Mouse (Mus musculus) bone marrow, adult 2 months (tissue): ENCODE results near the gene Map3k1. TPM values are rescaled to one million over a fixed set of nuclear protein-coding genes. Genes with fewer than 3 reads are reported as not detected.

Experiments used
- H3K27ac ChIP-seq: fragments of 200-500 bp; 2 replicates; pipeline ENCODE4 v1.5.1; 2012; ENCODE audit warnings: low read depth, mild to moderate bottlenecking, control low read depth, inconsistent platforms, low read length; ENCODE audit not compliant: control insufficient read depth, poor library complexity, insufficient read depth
- H3K4me1 ChIP-seq: fragments of 200-500 bp; 2 replicates; pipeline ENCODE4 v1.6.1; 2011; ENCODE audit warnings: low read length; ENCODE audit not compliant: control insufficient read depth, insufficient read depth
- H3K4me3 ChIP-seq: fragments of 200-500 bp; replicated peaks from 2 replicates; pipeline ENCODE3; 2011; ENCODE audit warnings: mild to moderate bottlenecking, low read depth, low read length, control low read depth; ENCODE audit not compliant: control insufficient read depth
- CTCF ChIP-seq: fragments of 200-500 bp; IDR thresholded peaks from 2 replicates; pipeline ENCODE4 v1.5.1; 2011; ENCODE audit warnings: low read length, control low read depth; ENCODE audit not compliant: control insufficient read depth, insufficient read depth
- POLR2A ChIP-seq: fragments of 200-500 bp; IDR thresholded peaks from 2 replicates; pipeline ENCODE4 v1.6.1; 2011; ENCODE audit warnings: low read depth, mild to moderate bottlenecking, control low read depth, low read length, borderline replicate concordance; ENCODE audit not compliant: control insufficient read depth
- WGBS: fragments of 180-500 bp; shearing (Covaris S2); methylation state at CpG from one replicate; pipeline ENCODE4 v1.1.7; 2018; 5-methylcytosine and 5-hydroxymethylcytosine counted together
- polyA plus RNA-seq: library from polyadenylated mRNA; stranded (reverse); fragments of >200 nt; gene quantifications from 2 replicates; pipeline ENCODE4 v1.2.4, GENCODE M21; 2011; ENCODE audit warnings: low replicate concordance; ENCODE audit not compliant: missing spikeins, insufficient read depth, insufficient read length

The Map3k1 gene
- polyA plus RNA-seq, result 21.4 and 30.7 TPM in 2 replicates

DNA sequence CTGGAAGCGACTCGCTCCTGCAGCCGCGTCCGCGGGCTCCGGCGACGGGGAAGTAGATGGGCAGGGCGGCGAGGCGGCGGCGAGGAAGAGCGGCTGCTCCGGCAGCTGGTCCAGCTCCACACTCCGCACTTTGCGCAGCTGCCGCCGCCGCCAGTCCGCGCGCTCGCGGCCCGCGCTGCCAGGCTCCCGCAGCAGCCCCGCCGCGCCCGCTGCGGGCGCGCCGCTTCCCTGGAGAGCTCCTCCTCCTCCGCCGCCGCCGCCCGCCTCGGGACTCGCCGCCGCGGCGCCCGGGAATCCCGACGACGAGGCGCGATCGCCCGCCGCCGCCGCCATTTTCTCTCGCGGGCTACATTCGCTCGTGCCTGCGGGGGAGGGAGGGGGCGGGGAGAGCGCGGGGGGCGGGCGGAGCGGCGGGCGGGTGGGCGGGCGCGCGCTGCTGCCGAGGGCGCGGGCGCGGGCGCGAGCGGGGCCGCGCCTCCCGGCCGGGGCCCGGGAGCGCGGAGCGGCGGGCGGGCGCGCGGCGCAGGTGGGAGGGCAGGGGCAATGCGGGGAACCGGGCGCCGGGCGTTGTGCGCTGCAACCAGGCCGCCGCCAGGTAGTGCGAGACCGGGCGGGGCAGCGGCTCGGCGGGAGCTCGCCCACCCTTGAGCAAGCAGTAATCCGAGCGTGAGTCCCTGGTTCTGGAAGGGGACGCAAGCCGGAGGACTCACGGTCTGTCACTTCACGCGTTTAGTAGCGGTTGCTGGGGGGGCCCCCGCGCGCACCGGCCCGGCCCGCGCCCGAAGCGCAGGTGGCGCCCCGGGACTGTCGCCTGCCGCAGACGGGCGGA, at the start of gene Map3k1:
Map3k1 (minus strand) TSS at position 357 of the 829 bp plus-strand sequence.
- H3K4me3 ChIP-seq, result peak within 1 kb of the TSS; percentile 92
- TF ChIP-seq POLR2A (peak; percentile 41; the same call in 1 of the 2 replicates), CTCF (no peak)
- H3K4me1 ChIP-seq, result peaks cover 2% of the 10 kb centered on the region; the same call in 1 of the 2 replicates
- H3K27ac ChIP-seq, result peak within 1 kb of the TSS; percentile 99
- 4% methylated on average over 103 of the region's 136 CpGs for WGBS

DNA sequence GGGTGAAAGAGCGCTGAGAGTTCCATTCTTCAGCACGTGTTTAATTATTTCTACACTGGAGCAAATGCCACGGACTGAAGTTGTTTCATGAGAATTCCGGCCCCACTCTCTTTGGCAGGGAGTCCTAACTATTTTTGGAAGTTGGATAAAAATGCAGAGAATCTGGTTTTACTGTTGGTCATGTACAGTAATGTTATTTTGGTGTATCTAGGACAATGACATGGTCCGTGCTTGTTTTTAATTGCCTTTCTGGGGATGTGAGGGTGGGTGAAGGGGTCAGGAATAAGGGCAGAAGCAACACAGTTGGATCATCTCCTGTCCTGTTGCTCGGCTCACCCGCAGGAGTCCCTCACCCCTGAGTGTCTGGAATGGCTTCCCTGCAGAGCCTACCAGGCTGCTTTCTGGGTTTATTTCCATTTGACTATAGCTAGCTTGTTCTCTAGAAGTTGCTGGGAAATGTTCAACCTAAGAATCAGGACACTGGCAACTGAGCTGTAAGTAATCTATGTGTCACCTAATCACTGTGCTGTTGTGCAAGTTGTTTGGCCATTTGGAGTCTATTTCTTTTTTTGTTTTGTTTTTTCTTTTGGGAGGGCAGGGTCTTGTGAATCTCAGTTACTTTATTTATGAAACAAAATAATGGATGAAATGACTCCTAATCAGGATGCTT, 48.1 kb upstream of the Map3k1 start:
- TF ChIP-seq POLR2A (no peak), CTCF (no peak)
- no peaks in the 10 kb centered on the region; the same call in 1 of the 2 replicates for H3K4me1 ChIP-seq
- no peak overlapping the region for H3K27ac ChIP-seq
- WGBS, result 89% methylated on average over 7 of the region's 7 CpGs
- H3K4me3 ChIP-seq, result no peak overlapping the region

DNA sequence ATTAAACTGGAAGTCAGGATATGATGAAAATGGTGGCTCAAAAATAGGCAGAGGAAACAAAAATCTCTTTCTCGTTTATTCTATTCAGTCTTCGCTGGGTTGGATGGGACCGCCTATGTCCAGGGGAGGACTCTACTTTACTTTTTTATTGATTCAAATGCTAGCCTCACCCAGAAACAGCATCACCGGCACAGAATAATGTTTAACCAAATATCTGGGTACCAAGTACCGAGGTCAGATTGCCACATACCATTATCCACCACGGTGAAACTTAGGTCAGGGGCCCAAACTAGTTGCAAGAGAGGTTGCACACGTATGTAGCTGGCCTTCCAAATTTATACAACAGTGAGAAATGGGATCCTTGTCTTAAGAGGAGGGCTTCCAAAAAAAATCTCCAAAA, 47.4 kb upstream of the Map3k1 start:
- Histone ChIP-seq H3K27ac (no peak overlapping the region), H3K4me1 (no peaks in the 10 kb centered on the region; the same call in 1 of the 2 replicates), H3K4me3 (no peak overlapping the region)
- TF ChIP-seq POLR2A, result no peak
- TF ChIP-seq CTCF, result no peak
- 79% methylated on average over 7 of the region's 7 CpGs for WGBS

DNA sequence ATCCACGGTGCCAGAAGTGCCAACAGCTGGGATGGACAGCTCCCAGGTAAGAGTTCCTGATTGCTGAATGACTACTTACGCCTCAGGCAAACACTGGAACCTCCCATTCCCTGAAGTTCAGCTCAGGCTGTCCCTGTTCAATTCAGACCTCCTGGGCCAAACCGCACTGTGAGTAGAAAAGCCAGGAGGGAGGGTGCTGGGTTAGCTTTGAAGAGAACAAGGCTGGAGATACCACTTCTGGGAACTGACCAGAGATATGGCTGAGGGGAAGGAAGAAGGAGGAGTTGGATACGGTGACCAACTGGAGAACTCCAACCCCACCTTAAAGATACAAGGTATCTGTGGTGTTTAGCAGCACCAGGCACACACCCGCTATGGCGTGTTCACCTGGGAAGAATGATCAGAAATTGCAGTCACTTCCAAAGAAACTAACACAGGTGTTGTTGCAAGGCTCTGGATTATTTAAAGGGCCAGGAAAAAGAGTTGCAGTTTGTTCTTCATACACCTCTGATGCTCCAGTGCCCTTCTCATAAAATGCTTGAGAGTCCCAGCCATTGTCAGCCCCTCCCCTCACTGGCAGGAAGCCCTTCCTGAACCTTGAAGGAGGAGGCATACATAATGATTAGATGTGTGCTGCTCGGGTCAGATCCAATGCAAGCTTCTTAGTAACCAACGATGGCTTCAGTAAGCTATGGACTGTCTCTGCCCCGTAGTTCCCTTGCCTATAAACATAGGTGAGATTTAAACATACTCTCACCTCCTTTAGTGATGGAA, 43.8 kb upstream of the Map3k1 start:
- 84% methylated on average over 9 of the region's 9 CpGs for WGBS
- Histone ChIP-seq H3K27ac (no peak overlapping the region), H3K4me1 (no peaks in the 10 kb centered on the region; the same call in 1 of the 2 replicates), H3K4me3 (no peak overlapping the region)
- TF ChIP-seq CTCF (no peak), POLR2A (no peak)

DNA sequence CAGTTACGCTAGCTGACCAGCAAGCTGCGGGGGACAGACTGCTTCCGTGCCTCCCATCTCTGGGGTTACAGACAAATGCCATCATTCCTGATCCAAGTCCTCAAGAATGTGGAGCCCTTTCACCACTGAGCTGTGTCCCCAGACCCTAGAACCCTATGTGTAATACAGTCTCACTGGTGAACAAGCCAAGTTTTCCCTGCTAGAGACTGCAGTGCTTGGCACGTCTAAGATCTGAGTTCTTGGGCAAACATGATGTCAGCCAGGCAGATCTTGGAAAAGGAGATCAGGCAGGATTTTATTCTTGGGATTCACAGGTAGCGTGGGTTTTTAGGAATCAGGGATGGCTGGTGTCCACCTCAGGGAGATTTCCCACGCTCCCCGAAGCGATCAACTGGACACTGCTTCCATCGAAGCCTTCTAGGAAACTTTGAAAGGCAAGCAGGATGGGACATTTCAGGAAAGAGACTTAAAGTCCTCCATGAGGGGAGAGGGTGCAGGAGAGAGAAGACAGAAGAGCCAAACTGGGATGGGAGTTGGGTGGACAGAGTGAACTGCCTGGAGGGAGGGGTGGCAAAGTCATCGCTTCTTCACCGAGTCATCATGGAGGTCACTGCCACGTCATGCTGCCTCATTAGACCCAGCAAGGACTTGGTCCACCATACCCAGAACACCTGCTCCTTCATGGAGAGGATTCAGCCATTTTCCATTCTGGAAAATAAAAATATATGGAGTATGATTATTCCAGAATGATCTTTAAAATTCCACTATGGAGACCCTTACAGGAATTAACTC, 41.4 kb upstream of the Map3k1 start:
- H3K27ac ChIP-seq, result no peak overlapping the region
- no peak overlapping the region for H3K4me3 ChIP-seq
- TF ChIP-seq POLR2A, result no peak
- no peak for TF ChIP-seq CTCF
- H3K4me1 ChIP-seq, result peaks cover 1% of the 10 kb centered on the region; the same call in 1 of the 2 replicates
- 90% methylated on average over 12 of the region's 12 CpGs for WGBS

DNA sequence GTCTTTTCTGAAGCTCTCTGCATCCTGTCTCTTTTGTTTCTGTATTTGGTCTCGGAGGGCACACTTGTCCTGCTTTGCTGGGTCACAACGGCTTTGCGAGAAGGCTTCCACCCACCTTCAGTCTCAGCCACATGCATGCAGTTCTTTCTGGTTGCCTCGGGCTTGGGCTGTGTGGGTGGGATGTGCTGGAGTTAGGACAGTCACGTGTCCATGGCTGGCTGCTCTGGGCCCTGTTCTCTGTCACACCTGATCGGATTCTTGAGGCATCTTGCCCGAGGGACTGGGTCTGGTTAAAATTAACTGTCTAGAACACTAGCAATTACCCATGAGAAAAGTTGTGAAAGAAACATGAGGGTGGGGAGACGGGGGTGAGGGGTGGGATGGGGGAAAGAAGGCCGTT, 36.7 kb upstream of the Map3k1 start:
- H3K27ac ChIP-seq, result no peak overlapping the region
- H3K4me1 ChIP-seq, result peaks cover 1% of the 10 kb centered on the region; the same call in 1 of the 2 replicates
- no peak overlapping the region for H3K4me3 ChIP-seq
- 61% methylated on average over 9 of the region's 9 CpGs for WGBS
- TF ChIP-seq POLR2A (no peak), CTCF (no peak)

DNA sequence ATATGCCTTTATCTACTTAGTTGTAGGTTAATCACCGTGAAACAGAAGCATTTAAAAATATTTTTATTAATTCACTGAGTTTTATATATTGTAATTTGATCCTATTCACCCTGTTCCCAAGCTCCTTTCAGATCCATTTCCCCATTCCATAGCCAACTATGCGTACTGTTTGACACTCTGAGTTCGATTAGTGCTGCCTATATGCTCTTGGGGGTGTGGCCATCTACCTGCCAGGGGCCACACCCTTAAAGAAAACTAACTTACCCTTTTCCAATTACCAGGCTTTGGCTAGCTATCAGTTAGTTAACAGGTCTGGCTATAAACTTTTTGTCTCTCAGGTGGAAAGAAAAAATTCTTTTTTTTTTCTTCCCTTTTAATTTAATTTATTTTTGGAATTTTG, 35.5 kb upstream of the Map3k1 start:
- Histone ChIP-seq H3K27ac (no peak overlapping the region), H3K4me1 (peaks cover 1% of the 10 kb centered on the region; the same call in 1 of the 2 replicates), H3K4me3 (no peak overlapping the region)
- TF ChIP-seq CTCF (no peak), POLR2A (no peak)
- WGBS, result 87% methylated on average over 3 of the region's 3 CpGs
